Mouse (Mus musculus): ENCODE measurements around the gene Usp17la.
"Not testable (repeated sequence)": the region's sequence is repeated elsewhere in the genome, so short reads cannot be mapped to it uniquely, and the experiment has no call there.

GRCm38 (mm10) chr7:104810335-104810734 lies 46.5 kb upstream of the Usp17la start:
- TF ChIP-seq TCF3 (IDR thresholded peaks at IDR 0.05; ENCODE audit: insufficient read length, low read depth); POLR2A (IDR thresholded peaks at IDR 0.05; ENCODE audit: insufficient read length, low read depth); E2F4 (IDR thresholded peaks at IDR 0.05; ENCODE audit: insufficient read depth); CEBPB (IDR thresholded peaks at IDR 0.05; ENCODE audit: insufficient read depth, poor library complexity, severe bottlenecking); MAX (IDR thresholded peaks at IDR 0.05; ENCODE audit: low read depth); USF1 (IDR thresholded peaks at IDR 0.05; ENCODE audit: low read depth); TCF12 (IDR thresholded peaks at IDR 0.05; ENCODE audit: insufficient read depth, poor library complexity, severe bottlenecking); MYOG (IDR thresholded peaks at IDR 0.05; ENCODE audit: control insufficient read depth in 1 of 3, insufficient read depth in 1 of 3, insufficient read length in 2 of 3, low read depth in 2 of 3): not testable (repeated sequence)
